Mouse (Mus musculus): Measurements from ENCODE around the gene Gm10053. TPM values are rescaled to one million over a fixed set of nuclear protein-coding genes. Genes with fewer than 3 reads are reported as not detected.

Gm10053 gene
- total and polyA plus RNA-seq, 3 experiments = 154 to 315 (median 230) TPM

- H3K79me2 ChIP-seq (replicated peaks; ENCODE audit: control insufficient read depth, extremely low read depth, insufficient read depth, poor library complexity, severe bottlenecking) = no peaks in the 10 kb centered on the region
- peaks cover 5% of the 10 kb centered on the region for H3K9me3 ChIP-seq (replicated peaks; ENCODE audit: low read length)
- TF ChIP-seq ZC3H11A (IDR thresholded peaks at IDR 0.05; ENCODE audit: low read depth, low read length) = peak; percentile 51; the same call in 1 of the 2 replicates
- TF ChIP-seq RAD21 (IDR thresholded peaks at IDR 0.05; ENCODE audit: low read depth, low read length) = peak; percentile 96
- peak; percentile 89 to 94 for TF ChIP-seq CTCF (conservative IDR thresholded peaks at IDR 0.05 in 1 of 2, IDR thresholded peaks at IDR 0.05 in 1 of 2; ENCODE audit: low read depth in 2 of 2, low read length in 2 of 2)
- TF ChIP-seq HCFC1 (IDR thresholded peaks at IDR 0.05; ENCODE audit: low read depth, low read length) = no peak
- peak; percentile 78 for TF ChIP-seq SMC3 (IDR thresholded peaks at IDR 0.05; ENCODE audit: low read depth, low read length)
- in situ Hi-C loops (cut with MboI; ENCODE audit: low pct_ligation_motif_present, low pct_unique_long_range_greater_than_20kb, low sequenced_read_pairs) (loop anchor here (5.0 to 25.0 kb wide), 3 partner anchors 164 to 584 kb away; partner anchors contain the start of gene Fxn), dilution Hi-C loops (cut with MboI; ENCODE audit: extremely low pct_ligation_motif_present, extremely low pct_unique_long_range_greater_than_20kb, low sequenced_read_pairs) (no loop called here)
- no peak overlapping the region for H3K9ac ChIP-seq (ENCODE audit: insufficient read depth, low read depth)
- H3K36me3 ChIP-seq (replicated peaks in 1 of 2; ENCODE audit: control insufficient read depth in 1 of 2, insufficient read depth in 1 of 2, low read length in 1 of 2) = no peaks in the 10 kb centered on the region
- H3K27me3 ChIP-seq (replicated peaks) = peaks cover 3% of the 10 kb centered on the region
- H3K27ac ChIP-seq (ENCODE audit: insufficient read depth, low read depth) = no peak overlapping the region
- H3K4me2 ChIP-seq (ENCODE audit: insufficient read depth, low read depth, poor library complexity, severe bottlenecking) = peak overlapping the region; percentile 76; the same call in 1 of the 2 replicates
- H3K4me1 ChIP-seq (ENCODE audit: control insufficient read depth in 1 of 2, insufficient read depth in 2 of 2) = no peaks in the 10 kb centered on the region
- no peak overlapping the region for H3K4me3 ChIP-seq (replicated peaks in 1 of 3; ENCODE audit: low read depth in 2 of 3, low read length in 2 of 3, poor library complexity in 1 of 3)
- peak; percentile 75 for DNase-seq (ENCODE audit: extremely low read depth)
Observed at GRCm38 (mm10) chr19:24871037-24871635, 4.3 kb upstream of the Gm10053 start.

GRCm38 (mm10) chr19:24873873-24874272 lies 1.6 kb upstream of the Gm10053 start:
- in situ Hi-C loops (cut with MboI; ENCODE audit: low pct_ligation_motif_present, low pct_unique_long_range_greater_than_20kb, low sequenced_read_pairs) (loop anchor here (5.0 to 25.0 kb wide), 3 partner anchors 167 to 587 kb away; partner anchors contain the start of gene Fxn), dilution Hi-C loops (cut with MboI; ENCODE audit: extremely low pct_ligation_motif_present, extremely low pct_unique_long_range_greater_than_20kb, low sequenced_read_pairs) (no loop called here)
- Histone ChIP-seq H3K27ac (ENCODE audit: insufficient read depth, low read depth) (no peak overlapping the region), H3K4me1 (ENCODE audit: control insufficient read depth in 1 of 2, insufficient read depth in 2 of 2) (no peaks in the 10 kb centered on the region), H3K4me3 (replicated peaks in 1 of 3; ENCODE audit: low read depth in 2 of 3, low read length in 2 of 3, poor library complexity in 1 of 3) (no peak overlapping the region), H3K79me2 (replicated peaks; ENCODE audit: control insufficient read depth, extremely low read depth, insufficient read depth, poor library complexity, severe bottlenecking) (no peaks in the 10 kb centered on the region), H3K9me3 (replicated peaks; ENCODE audit: low read length) (peaks cover 6% of the 10 kb centered on the region), H3K9ac (ENCODE audit: insufficient read depth, low read depth) (no peak overlapping the region), H3K27me3 (replicated peaks) (peaks cover 3% of the 10 kb centered on the region), H3K4me2 (ENCODE audit: insufficient read depth, low read depth, poor library complexity, severe bottlenecking) (no peak overlapping the region), H3K36me3 (replicated peaks in 1 of 2; ENCODE audit: control insufficient read depth in 1 of 2, insufficient read depth in 1 of 2, low read length in 1 of 2) (no peaks in the 10 kb centered on the region)
- TF ChIP-seq TCF12 (IDR thresholded peaks at IDR 0.05; ENCODE audit: low read depth, low read length) (no peak), HCFC1 (IDR thresholded peaks at IDR 0.05; ENCODE audit: low read depth, low read length) (no peak), MEF2A (IDR thresholded peaks at IDR 0.05; ENCODE audit: borderline replicate concordance, low read depth, low read length) (no peak), PAX5 (IDR thresholded peaks at IDR 0.05; ENCODE audit: low read length) (no peak), POLR2AphosphoS2 (IDR thresholded peaks at IDR 0.05; ENCODE audit: low read depth, low read length) (no peak), ZNF384 (IDR thresholded peaks at IDR 0.05; ENCODE audit: low read depth, low read length) (no peak), BHLHE40 (IDR thresholded peaks at IDR 0.05; ENCODE audit: low read depth, low read length) (no peak), MYC (IDR thresholded peaks at IDR 0.05; ENCODE audit: low read depth, low read length) (no peak)
- no peak for DNase-seq (ENCODE audit: extremely low read depth)

GRCm38 (mm10) chr19:24881237-24881636 lies 5.8 kb downstream of the Gm10053 start:
- in situ Hi-C loops (cut with MboI; ENCODE audit: low pct_ligation_motif_present, low pct_unique_long_range_greater_than_20kb, low sequenced_read_pairs) (no loop called here), dilution Hi-C loops (cut with MboI; ENCODE audit: extremely low pct_ligation_motif_present, extremely low pct_unique_long_range_greater_than_20kb, low sequenced_read_pairs) (no loop called here)
- H3K27me3 ChIP-seq (replicated peaks) = no peaks in the 10 kb centered on the region
- H3K27ac ChIP-seq (ENCODE audit: insufficient read depth, low read depth) = no peak overlapping the region
- no peak for DNase-seq (ENCODE audit: extremely low read depth)
- no peaks in the 10 kb centered on the region for H3K79me2 ChIP-seq (replicated peaks; ENCODE audit: control insufficient read depth, extremely low read depth, insufficient read depth, poor library complexity, severe bottlenecking)
- H3K36me3 ChIP-seq (replicated peaks in 1 of 2; ENCODE audit: control insufficient read depth in 1 of 2, insufficient read depth in 1 of 2, low read length in 1 of 2) = no peaks in the 10 kb centered on the region
- no peaks in the 10 kb centered on the region; a peak in 1 of 4 replicates for H3K4me1 ChIP-seq (ENCODE audit: control insufficient read depth in 1 of 2, insufficient read depth in 2 of 2)
- no peak overlapping the region for H3K9ac ChIP-seq (ENCODE audit: insufficient read depth, low read depth)
- H3K4me2 ChIP-seq (ENCODE audit: insufficient read depth, low read depth, poor library complexity, severe bottlenecking) = no peak overlapping the region
- peaks cover 6% of the 10 kb centered on the region for H3K9me3 ChIP-seq (replicated peaks; ENCODE audit: low read length)
- no peak overlapping the region for H3K4me3 ChIP-seq (replicated peaks in 1 of 3; ENCODE audit: low read depth in 2 of 3, low read length in 2 of 3, poor library complexity in 1 of 3)
- TF ChIP-seq RCOR1 (conservative IDR thresholded peaks at IDR 0.05; ENCODE audit: low read depth, low read length) = no peak
- no peak for TF ChIP-seq ELF1 (IDR thresholded peaks at IDR 0.05; ENCODE audit: low read depth, low read length)
- TF ChIP-seq ZMIZ1 (IDR thresholded peaks at IDR 0.05; ENCODE audit: low read depth, low read length) = no peak
- no peak for TF ChIP-seq MAFK (IDR thresholded peaks at IDR 0.05; ENCODE audit: insufficient replicate concordance, low read length)
- TF ChIP-seq MEF2A (IDR thresholded peaks at IDR 0.05; ENCODE audit: borderline replicate concordance, low read depth, low read length) = no peak
- TF ChIP-seq IRF4 (IDR thresholded peaks at IDR 0.05; ENCODE audit: low read depth, low read length) = no peak
- no peak for TF ChIP-seq EP300 (IDR thresholded peaks at IDR 0.05; ENCODE audit: low read length)
- no peak for TF ChIP-seq POLR2AphosphoS2 (IDR thresholded peaks at IDR 0.05; ENCODE audit: low read depth, low read length)
- no peak for TF ChIP-seq USF2 (conservative IDR thresholded peaks at IDR 0.05; ENCODE audit: low read depth, low read length)
- TF ChIP-seq JUN (IDR thresholded peaks at IDR 0.05; ENCODE audit: insufficient read depth, low read depth, low read length) = no peak
- TF ChIP-seq RAD21 (IDR thresholded peaks at IDR 0.05; ENCODE audit: low read depth, low read length) = no peak
- no peak for TF ChIP-seq SMC3 (IDR thresholded peaks at IDR 0.05; ENCODE audit: low read depth, low read length)
- TF ChIP-seq USF1 (IDR thresholded peaks at IDR 0.05; ENCODE audit: low read depth, low read length) = no peak
- no peak for TF ChIP-seq TCF12 (IDR thresholded peaks at IDR 0.05; ENCODE audit: low read depth, low read length)
- TF ChIP-seq E2F4 (IDR thresholded peaks at IDR 0.05; ENCODE audit: insufficient replicate concordance, low read depth, low read length) = no peak
- no peak for TF ChIP-seq MYC (IDR thresholded peaks at IDR 0.05; ENCODE audit: low read depth, low read length)
- TF ChIP-seq TBP (conservative IDR thresholded peaks at IDR 0.05; ENCODE audit: low read depth, low read length) = no peak
- no peak for TF ChIP-seq CHD2 (IDR thresholded peaks at IDR 0.05; ENCODE audit: low read length)
